Mouse (Mus musculus) thymus, postnatal 0 days (tissue): ENCODE results near the gene C1rb. TPM values are rescaled to one million over a fixed set of nuclear protein-coding genes. Genes with fewer than 3 reads are reported as not detected.
"Not testable (repeated sequence)": the region's sequence is repeated elsewhere in the genome, so short reads cannot be mapped to it uniquely, and the experiment has no call there.

Experiments
- DNase-seq: peaks from one replicate; pipeline ENCODE4 v3.0.0-alpha.2; 2015; ENCODE audit warnings: low spot score
- polyA plus RNA-seq: library from polyadenylated mRNA; unstranded; fragments of >200 nt; fragmentation: Nextera tagmentation; extraction: Ambion mirVana; gene quantifications from 2 replicates; pipeline ENCODE4 v1.2.1, GENCODE M21; 2015

The C1rb gene
- not detected in 2 replicates for polyA plus RNA-seq

DNA sequence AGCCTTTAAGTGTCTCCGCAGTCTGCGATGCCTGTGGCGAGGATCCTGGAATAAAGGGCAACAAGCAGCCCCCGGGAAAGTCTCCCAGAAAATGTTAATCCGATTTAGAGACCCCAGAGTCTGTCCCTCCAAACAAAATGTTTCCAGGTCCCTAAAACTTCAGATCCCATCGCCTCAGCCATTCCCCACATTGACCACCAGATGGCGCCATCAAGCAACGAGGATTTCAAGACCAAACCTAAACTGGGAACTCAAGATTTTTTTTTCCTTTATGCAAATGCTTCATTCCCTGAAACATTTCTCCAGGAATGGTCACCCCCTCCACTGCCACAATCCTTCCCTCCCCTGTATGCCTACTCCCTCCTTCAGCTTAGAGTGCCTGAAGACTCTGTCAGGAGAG, at the start of gene C1rb:
TSS of gene C1rb (plus strand) at position 269 of the 400 bp plus-strand sequence.
- peak; percentile 54 for DNase-seq

DNA sequence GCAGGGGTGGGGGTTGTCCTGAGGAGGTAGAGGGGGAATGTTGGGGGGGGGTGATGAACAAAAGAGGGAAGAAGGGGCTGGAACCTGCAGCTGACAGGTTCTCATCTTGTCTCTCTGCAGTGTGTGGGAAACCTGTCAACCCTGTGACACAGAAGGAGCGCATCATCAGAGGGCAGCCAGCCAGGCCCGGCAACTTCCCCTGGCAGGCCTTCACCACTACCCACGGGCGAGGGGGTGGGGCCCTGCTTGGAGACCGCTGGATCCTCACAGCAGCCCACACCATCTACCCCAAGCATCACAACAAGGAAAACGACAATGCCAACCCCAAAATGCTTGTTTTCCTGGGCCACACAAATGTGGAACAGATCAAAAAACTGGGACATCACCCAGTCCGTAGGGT, 48.0 kb upstream of the C1rb start:
- not testable (repeated sequence) for DNase-seq

DNA sequence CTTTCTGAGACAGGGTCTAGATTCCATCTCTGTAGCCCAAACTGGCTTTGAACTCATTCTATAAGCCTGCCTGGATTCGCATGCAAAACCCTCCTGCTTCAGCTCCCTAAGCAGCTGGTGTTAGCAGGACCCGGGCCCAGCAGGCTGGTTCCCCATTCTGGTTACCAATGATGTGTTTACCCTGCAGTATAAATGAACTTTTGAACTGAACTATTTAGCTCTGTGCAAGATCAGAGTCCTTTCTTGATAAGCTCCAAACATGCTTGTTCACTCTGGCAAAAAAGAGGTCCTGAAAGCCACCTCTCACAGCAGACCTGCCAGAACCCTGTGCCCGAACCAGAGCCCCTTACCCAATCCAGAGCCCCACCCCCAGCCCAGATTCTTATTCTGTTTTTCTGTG, 42.2 kb upstream of the C1rb start:
- no peak for DNase-seq

DNA sequence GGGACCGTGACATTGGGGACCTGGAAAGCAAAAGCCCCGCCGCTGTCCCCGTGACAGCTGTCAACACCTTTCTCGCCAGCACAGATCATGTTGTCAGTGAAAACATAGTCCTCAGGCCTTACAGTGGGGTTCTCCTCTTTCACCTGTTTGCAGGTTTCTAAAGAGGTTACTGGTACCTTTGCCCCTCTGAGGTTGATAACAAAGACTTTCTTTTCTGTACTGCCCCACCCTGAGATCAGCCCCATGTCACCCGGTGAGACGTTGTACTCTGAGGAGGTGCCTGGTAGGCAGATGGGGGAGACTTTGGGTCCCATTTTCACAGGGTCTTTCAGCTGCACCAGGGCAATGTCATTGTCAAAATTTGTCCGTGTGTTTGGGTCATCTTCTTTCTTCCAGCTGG, 39.0 kb upstream of the C1rb start:
- no peak for DNase-seq

DNA sequence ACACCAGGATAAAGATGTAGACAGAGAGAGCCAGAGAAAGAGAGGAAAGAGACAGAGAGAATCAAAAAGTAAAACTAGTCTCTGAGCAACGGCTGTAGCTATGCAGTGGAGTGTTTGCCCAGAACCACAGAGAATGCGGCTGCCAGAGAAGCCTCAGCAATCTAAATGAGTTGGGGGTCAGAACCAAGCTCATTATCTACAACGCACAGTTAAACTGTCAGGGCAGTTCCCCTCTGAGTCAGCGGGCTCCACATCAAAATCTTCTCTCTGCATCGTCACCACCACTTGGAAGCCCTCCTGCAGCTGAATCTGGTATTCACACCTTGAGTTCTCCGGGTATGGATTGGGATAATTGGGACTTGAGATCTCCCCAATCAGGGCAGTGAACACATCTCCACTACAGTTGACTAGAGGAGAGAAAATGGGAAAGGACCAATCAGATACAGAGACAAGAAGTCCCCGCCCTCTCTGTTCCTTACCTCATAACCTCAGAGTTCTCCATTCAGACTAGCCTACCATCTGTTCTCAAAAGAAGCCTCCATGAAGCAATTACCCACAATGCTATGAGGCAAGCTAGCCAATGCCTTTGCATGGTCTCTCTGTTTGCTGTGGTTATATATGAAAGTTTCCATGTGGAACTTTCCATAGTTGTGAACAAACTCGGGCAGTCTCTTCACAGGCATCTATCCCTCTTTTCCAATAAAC, 33.8 kb upstream of the C1rb start:
- DNase-seq, result not testable (repeated sequence)

DNA sequence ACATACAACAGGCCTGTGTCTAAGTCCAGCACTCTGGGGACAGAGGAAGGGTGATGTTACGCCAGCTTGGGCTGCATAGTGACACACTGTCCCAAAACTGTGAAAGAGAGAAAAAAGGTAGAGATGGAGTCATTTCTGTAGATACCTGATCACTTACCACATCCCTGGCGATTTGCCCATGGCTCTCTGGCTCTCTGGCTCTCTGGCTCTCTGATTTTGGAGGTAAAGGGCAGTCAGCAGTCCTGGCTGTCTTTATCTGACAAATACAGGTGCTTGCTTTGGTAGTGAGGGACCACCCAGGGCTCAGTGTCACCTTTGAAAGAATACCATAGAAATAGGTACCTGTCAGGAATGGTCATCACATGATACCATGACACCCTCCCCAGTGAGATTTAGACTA, 28.9 kb upstream of the C1rb start:
- DNase-seq, result not testable (repeated sequence)

DNA sequence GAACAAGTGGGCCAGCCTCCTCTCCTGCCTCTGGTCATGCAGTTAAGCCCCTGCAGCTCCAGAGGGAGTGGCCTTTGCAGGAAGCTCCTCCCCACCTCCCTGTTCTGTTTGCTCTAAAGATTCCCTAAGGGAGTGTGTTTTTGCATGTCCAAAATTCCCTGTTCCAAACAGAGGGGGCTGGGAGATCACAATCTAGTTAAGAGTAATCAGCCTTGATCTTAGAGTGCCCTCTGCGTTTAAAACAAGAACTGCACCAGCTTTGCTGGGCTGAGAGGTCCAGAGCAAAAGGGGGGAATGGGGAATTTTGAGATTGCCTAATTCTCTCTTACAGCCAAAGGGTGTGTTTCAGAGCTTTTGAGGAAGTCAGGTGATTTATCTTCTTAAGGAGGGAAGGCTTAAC, 27.8 kb upstream of the C1rb start, which contains the start of gene C1s1:
TSS of gene C1s1 (minus strand) at position 76 of the 400 bp plus-strand sequence.
- DNase-seq, result not testable (repeated sequence)

DNA sequence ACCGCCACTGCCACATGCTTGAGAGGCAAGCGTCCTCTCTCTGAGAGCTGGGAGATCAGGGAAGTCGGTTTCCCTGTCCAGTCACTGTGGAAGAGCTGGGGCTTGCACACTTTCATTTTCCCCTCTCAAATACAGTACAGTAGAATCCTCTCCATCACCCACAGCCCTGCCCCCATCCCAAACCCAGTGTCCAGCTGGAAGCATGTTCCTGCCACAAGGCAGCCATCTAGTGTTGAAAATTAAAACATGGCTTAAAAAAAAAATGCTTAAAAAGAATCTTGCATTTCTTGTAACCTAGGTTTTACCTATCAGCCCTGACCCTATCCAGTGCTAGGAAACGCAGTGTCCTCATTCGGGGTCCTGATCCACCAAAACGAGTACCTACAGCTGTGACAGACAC, 25.6 kb upstream of the C1rb start:
- DNase-seq, result no peak

DNA sequence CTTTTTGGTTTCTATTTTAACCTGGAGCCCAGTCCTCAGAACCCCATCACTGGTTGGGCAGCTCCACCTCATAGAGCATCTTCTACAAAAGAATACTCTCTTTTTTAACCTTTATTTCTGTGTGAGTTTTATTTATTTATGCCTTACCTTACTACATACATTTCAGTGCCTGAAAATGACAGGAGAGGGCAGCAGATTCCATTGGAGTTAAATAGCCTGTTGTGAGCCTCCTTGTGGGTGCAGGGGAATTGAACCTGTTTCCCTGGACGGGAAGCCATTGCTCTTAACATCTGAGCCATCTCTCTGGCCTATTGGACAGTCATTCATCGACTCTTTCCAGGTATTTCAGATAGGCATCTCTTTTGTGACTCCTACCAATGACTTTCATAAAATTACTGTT, 24.7 kb upstream of the C1rb start:
- DNase-seq, result no peak

DNA sequence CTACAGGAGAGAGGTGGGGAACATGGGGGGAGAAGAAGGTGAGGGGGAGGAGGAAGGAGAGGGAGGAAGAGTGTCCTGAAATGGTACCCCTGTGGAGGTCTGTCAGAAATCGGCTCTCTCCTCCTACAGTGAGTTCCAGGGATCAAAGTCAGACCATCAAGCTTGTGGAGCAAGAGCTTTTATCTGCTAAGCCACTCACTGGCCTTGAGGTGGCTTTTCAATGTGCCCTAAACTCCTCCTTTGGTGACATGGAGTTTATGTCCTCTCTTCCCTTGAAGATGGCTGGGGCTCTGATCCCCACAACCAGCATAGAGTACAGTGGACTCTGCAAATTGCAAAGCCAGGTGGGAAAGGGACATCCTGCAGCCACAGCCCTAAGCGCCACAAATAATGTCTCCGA, 22.1 kb upstream of the C1rb start:
- DNase-seq, result not testable (repeated sequence)

DNA sequence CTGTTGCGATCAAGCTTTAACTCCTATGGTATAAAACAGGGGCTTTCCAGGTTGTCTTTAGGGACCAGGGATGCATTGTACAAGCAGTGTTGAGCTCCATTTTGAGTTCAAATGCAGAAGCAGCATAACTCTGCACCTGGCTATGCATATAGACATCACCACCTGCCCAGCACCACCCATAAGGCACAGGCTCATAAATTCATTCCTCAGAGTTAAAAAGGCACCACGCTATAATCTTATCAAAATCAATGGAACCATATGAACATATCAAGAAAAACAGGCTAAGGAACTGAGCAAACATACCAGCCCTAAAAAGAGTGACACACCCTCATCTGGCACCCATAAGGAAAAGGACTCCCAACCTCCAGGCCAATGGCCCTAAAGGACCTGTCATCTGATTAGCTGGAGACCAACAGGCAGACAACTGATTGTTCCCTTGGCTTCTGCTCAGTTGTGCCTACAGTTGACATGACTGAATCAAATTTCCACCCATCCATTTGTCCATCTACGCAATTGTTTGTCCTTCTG, 21.0 kb upstream of the C1rb start:
- DNase-seq, result no peak

DNA sequence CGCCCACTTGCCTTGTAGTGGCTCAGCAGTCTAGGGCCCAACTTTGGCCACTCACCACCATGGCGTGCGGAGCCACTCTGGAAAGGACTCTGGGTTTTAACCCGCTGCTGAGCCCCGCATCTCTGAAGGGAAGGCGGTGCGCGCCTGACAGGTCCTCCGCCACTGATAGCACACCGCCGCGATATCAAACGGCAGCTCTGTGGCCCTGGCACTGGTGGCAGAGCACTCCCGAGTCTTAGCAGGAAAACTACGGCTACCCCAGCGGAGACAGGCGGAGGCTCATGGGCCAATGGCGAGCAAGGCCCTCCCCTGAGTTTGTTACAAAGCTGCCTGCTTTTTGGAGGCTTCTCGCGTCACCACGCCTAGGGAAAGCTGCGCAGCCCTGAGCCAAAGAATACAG, 17.3 kb upstream of the C1rb start:
- no peak for DNase-seq

DNA sequence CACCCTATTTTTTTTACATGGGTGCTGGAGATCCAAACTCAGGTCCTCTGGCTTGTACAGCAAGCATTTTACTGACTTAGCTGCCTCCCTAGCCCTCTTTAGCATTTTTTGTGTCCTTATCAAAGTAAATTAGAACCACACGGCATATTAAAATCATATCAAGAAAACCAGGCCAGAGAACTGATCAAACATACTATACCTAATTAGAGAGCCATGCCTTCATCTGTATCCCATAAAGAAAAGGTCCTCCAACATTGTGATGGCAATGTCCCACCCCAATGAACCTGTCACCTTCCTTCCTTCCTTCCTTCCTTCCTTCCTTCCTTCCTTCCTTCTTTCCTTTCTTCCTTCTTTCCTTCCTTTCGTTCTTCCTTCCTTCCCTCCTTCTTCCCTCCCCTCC, 14.1 kb upstream of the C1rb start:
- not testable (repeated sequence) for DNase-seq

DNA sequence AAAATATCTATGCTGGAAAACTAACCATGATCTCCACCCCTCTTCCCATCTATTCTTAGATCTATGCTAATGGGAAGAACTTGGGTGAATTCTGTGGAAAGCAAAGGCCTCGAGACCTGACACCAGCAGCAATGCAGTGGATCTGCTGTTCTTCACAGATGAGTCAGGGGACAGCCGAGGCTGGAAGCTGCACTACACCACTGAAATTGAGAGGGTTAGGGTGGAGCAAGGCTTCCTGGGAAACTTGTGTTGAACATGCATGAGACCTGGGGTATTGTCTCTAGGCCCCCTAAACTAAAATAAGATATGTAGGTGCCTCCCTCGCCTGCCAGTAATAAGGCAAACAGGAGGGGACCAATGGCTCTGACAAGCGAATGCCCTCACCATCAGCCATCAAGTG, 8.9 kb upstream of the C1rb start:
- not testable (repeated sequence) for DNase-seq

DNA sequence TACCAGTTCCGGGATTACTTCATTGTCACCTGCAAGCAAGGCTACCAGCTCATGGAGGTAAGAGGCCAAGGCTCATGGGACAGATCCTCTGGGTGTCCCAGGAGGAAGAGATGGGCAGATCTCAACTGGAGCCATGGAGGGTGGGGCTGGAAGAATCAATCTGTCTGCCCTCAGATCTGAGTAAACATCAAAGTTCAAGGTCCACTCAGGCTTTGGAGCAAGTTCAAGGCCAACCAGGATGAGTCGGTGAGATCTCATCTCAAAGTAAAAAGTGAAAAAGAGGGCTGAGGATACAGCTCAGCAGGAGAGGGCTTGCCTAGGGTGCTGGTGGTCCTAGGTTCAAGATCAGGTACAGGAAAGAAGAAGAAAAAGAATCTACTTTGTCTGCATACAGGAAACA, 8.5 kb upstream of the C1rb start:
- DNase-seq, result not testable (repeated sequence)

DNA sequence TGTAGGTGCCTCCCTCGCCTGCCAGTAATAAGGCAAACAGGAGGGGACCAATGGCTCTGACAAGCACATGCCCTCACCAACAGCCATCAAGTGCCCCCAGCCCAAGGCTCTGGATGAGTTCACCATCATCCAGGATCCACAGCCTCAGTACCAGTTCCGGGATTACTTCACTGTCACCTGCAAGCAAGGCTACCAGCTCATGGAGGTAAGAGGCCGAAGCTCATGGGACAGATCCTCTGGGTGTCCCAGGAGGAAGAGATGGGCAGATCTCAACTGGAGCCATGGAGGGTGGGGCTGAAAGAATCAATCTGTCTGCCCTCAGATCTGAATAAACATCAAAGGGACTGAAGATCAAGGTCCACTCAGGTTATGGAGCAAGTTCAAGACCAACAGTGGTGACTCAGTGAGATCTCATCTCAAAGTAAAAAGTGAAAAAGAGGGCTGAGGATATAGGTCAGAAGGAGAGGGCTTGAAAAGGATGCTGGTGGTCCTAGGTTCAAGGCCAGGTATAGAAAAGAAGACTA, 5.1 kb downstream of the C1rb start:
- not testable (repeated sequence) for DNase-seq

DNA sequence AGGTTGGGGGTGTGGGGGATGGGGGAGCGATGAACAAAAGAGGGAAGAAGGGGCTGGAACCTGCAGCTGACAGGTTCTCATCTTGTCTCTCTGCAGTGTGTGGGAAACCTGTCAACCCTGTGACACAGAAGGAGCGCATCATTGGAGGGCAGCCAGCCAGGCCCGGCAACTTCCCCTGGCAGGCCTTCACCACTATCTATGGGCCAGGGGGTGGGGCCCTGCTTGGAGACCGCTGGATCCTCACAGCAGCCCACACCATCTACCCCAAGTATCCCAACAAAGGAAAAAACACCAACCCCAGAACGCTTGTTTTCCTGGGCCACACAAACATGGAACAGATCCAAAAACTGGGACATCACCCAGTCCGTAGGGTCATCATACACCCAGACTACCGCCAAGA, 10.1 kb downstream of the C1rb start:
- not testable (repeated sequence) for DNase-seq

DNA sequence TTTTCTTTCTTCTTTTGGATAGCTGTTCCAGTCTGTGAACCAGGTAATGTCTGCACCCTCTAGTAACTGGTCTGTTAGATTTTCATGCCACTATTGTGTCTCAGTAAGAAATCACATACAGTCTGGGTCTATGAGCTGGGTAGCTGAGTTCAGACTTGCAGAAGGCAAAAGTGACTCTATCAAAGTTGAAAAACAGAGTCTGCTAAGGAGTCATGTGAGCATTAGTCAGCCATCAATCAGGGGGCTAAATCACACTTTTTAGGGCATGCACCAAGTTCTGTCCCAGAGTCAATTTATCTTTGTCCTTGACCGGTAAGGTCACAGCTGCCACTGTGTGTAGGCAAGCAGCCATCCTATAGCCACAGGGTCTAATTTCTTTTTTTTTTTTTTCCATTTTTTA, 12.1 kb downstream of the C1rb start:
- no peak for DNase-seq

DNA sequence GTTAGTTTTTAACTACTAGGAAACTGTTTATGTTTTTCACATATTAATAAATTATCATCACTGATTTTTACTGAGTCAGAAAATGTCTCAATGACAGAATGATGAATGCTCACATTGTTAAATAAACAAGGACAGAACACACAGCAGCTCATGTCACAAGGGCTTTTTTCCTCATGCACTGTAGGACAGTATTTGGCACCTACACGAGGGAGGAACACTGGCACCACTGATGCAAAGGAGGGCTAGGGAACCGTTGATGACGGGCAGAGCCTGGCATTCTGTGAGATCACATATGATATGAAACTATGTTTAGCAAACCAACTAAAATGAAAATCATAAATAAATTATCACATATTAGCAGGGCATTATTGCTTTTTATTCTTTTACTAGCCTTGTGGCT, 14.8 kb downstream of the C1rb start:
- no peak for DNase-seq

DNA sequence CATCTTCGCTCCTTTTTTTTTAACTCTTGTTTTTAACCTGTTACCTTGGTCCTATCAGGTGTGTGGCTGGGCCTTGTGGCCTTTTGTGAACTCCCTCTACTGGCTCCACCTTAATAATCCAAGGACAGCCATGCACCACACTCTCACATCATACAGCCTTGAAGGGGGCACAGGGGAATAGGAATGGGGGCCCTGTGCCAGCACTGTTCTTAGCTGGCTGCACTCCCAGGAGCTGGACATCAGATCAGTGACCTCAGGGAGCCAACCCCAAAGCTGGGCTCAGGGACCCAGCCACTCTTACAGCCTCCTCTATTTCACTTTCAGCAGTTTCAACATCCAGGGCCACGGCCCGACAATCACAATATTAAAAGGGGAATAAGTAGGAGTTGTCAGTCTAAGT, 15.7 kb downstream of the C1rb start:
- DNase-seq, result no peak

DNA sequence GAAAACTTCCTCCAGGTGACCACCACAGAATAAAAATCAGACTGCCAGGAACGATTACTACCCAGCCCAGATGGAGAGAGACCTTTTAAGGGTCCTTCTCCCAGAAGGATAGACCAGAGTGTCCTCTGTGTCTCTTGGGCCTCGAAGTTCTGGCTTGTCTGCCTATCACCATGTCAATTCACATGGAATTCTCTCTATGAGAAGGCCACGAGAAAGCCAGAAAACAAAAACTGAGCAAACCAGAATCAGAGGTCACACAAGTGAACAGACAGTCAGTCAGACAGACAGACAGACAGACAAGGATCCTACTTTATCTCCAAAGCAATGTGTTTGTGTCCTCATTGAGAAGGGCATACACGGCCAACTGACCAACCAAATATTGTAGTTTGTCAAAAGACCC, 16.2 kb downstream of the C1rb start:
- no peak for DNase-seq

DNA sequence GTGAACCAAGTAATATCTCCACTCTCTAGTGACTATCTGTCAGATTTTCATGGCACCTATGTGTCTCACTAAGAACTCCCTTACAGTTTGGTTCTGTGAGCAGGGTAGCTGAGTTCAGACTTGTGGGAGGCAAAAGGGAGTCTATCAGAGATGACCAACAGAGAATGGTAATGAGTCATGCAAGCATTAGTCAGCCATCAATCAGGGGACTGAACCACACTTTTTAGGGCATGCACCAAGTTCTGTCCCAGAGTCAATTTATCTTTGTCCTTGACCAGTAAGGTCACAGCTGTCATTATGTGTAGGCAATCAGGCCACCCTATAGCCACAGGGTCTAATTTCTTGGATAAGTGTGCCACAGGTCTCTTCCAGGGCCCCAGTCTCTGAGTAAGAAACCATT, 18.7 kb downstream of the C1rb start:
- no peak for DNase-seq

DNA sequence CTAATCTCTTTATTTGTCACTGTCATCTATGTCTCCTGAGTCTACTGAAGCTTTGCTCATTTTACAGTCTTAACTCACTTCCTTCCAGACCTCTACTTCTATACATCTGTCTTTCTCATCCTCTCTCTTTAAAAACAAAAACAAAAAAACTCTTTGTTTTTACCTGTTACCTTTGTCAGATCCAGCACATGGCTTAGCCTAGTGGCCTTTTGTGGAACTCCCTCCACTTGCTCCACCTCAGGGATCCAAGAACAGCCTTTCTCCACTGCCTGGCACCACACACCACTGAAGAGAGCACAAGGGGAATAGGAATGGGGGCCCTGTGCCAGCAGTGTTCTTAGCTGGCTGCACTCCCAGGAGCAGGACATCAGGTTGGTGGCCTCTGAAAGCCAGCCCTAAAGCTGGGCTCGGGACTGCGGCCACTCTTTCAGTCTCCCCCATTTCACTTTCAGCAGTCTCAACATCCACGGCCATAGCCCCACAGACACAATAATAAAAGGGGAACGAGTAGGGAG, 22.1 kb downstream of the C1rb start:
- DNase-seq, result no peak
